Mouse (Mus musculus) forebrain, embryonic 16.5 days (tissue): Measurements from ENCODE around the gene Itga9. TPM values are rescaled to one million over a fixed set of nuclear protein-coding genes. Genes with fewer than 3 reads are reported as not detected.
A peak's percentile ranks its signal among the peaks of the same experiment; 100 is the strongest.

Experiments used
- ATAC-seq: fragments of 200-750 bp; cut with Nextera tagmentation; 2 replicates; pipeline ENCODE4 v1.8.0; 2017; ENCODE audit warnings: mild to moderate bottlenecking, moderate library complexity
- H3K27ac ChIP-seq: fragments of 300-500 bp; sonication (generic); 2 replicates; pipeline ENCODE4 v1.5.1; 2014; ENCODE audit warnings: low read length, control low read depth
- H3K27me3 ChIP-seq: fragments of 300-500 bp; sonication (generic); replicated peaks from 2 replicates; pipeline ENCODE4 v1.6.1; 2014; ENCODE audit warnings: low read length; ENCODE audit not compliant: control insufficient read depth, insufficient read depth
- H3K36me3 ChIP-seq: fragments of 300-500 bp; sonication (generic); 2 replicates; pipeline ENCODE4 v1.6.1; 2014; ENCODE audit not compliant: control insufficient read depth, insufficient read depth
- H3K4me1 ChIP-seq: fragments of 300-500 bp; sonication (generic); replicated peaks from 2 replicates; pipeline ENCODE4 v1.6.1; 2014; ENCODE audit warnings: low read length; ENCODE audit not compliant: control insufficient read depth, insufficient read depth
- H3K4me2 ChIP-seq: fragments of 300-500 bp; sonication (generic); 2 replicates; pipeline ENCODE4 v1.6.1; 2014; ENCODE audit warnings: mild to moderate bottlenecking, low read length, control low read depth
- H3K4me3 ChIP-seq: fragments of 300-500 bp; sonication (generic); replicated peaks from 2 replicates; pipeline ENCODE4 v1.5.1; 2014; ENCODE audit warnings: mild to moderate bottlenecking, low read length, control low read depth
- H3K9ac ChIP-seq: fragments of 300-500 bp; sonication (generic); replicated peaks from 2 replicates; pipeline ENCODE4 v1.6.1; 2014; ENCODE audit warnings: low read depth, low read length, control low read depth
- H3K9me3 ChIP-seq: fragments of 300-500 bp; sonication (generic); 2 replicates; pipeline ENCODE4 v1.6.1; 2016; ENCODE audit warnings: low read length; ENCODE audit not compliant: control insufficient read depth
- WGBS: fragments of 180-500 bp; shearing (Covaris S2); extraction: QIAGEN DNeasy Blood & Tissue Kit; methylation state at CpG from one replicate; pipeline ENCODE4 v1.1.7; 2014; 5-methylcytosine and 5-hydroxymethylcytosine counted together
- polyA plus RNA-seq: library from polyadenylated mRNA; unstranded; fragments of >200 nt; fragmentation: Nextera tagmentation; extraction: Ambion mirVana; gene quantifications from 2 replicates; pipeline ENCODE4 v1.2.1, GENCODE M21; 2015

Gene Itga9
- polyA plus RNA-seq, 1 experiment from 2014 or later, result 1.2 TPM

DNA sequence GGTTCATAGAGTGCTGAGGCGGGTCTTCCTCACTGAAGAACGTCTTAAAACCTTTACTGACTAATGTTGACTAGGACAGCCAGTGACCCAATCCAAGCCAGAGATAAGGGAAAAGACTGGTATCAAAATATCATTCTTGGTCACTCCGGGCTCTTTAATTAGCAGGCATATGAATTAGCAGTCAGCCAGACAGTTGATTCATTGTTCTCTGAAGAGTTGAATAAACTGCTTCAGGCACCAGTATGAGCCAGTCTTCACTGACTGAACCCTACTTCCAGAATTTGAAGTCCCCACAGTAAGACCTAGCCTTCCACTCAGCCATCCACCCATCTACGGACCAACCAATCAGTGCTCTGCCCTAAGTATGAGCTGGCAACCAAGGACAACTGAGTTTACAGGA is 163.9 kb downstream of the Itga9 start:
- WGBS, result 60% methylated on average over 4 of the region's 4 CpGs
- no peak overlapping the region for H3K4me3 ChIP-seq
- no peak overlapping the region for H3K9ac ChIP-seq
- H3K9me3 ChIP-seq, result no peaks in the 10 kb centered on the region
- H3K4me2 ChIP-seq, result no peak overlapping the region
- H3K36me3 ChIP-seq, result no peaks in the 10 kb centered on the region
- H3K27ac ChIP-seq, result no peak overlapping the region
- no peaks in the 10 kb centered on the region for H3K27me3 ChIP-seq
- no peaks in the 10 kb centered on the region for H3K4me1 ChIP-seq
- no peak for ATAC-seq

DNA sequence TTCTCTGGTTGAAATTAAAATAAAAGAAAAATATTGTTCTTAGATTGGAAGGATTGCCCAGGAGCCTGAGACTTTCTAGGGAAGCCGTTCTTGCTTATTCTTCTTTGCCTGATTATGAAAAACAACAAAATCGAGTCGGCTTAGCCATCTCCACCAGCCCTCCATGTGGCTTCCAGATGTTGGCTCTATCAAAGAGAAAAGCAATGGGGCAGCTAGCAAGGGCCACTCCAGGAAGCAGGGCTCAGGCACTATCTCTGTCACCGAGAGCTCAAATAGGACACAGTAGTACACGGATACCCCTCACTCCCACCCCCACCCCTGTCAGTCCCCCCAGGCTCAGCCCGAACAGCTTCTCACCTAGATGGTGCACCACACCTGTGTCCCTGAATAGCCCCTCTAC is 168.2 kb downstream of the Itga9 start:
- H3K4me2 ChIP-seq, result no peak overlapping the region
- H3K36me3 ChIP-seq, result no peaks in the 10 kb centered on the region
- 95% methylated on average over 6 of the region's 6 CpGs for WGBS
- no peak overlapping the region for H3K9ac ChIP-seq
- no peaks in the 10 kb centered on the region for H3K27me3 ChIP-seq
- no peak for ATAC-seq
- no peak overlapping the region for H3K4me3 ChIP-seq
- H3K9me3 ChIP-seq, result no peaks in the 10 kb centered on the region
- H3K4me1 ChIP-seq, result no peaks in the 10 kb centered on the region
- H3K27ac ChIP-seq, result no peak overlapping the region

DNA sequence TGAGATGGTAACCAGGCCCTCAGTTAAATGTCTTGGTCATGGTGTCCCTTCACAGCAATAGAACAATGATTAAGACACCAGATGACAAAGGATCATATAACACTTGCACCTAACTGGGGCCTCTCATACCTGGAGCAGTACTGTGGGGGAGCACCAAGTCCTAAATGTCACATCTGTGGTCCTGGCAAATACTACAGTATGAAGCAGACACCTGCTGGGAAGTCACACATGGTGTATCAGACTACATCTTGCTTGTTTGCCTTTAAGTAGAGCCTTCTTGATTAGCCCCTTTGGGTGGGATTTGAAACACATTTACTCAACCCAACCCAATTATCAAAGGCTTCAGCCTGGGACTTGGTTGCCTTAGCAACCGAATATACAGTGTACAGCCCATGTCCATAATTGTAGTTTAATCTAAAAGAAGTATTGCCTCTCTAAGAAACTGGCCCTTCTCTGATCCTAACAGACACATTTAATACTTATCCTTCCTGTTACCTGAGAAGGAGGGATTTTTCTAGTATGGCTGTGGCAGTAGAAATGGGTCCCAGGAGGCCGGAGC is 170.5 kb downstream of the Itga9 start:
- Histone ChIP-seq H3K4me1 (no peaks in the 10 kb centered on the region), H3K9me3 (no peaks in the 10 kb centered on the region), H3K9ac (no peak overlapping the region), H3K27ac (no peak overlapping the region), H3K36me3 (no peaks in the 10 kb centered on the region), H3K4me3 (no peak overlapping the region), H3K4me2 (no peak overlapping the region), H3K27me3 (no peaks in the 10 kb centered on the region)
- ATAC-seq, result no peak
- WGBS, result 86% methylated on average over 2 of the region's 2 CpGs

DNA sequence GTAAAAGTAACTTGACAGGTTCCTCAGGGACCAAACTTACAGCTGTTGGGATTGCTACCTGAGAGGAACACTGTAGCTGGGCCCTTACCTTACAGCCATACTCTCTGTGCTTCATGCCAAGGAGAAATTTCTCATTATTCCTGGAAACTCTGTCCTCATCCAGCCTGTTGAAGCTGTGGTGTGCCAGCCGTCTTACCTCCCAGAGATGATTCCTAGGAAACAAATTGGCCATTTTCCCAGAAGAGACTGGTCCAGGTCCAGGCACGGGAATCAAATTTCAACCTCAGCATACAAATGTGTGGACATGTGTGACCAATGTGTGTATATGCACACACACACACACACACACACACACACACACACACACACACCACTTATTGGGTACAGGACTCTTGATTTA is 172.1 kb downstream of the Itga9 start:
- H3K27me3 ChIP-seq, result no peaks in the 10 kb centered on the region
- no peak overlapping the region for H3K4me3 ChIP-seq
- no peak overlapping the region for H3K27ac ChIP-seq
- H3K9me3 ChIP-seq, result no peaks in the 10 kb centered on the region
- 33% methylated on average over 2 of the region's 2 CpGs for WGBS
- no peaks in the 10 kb centered on the region for H3K4me1 ChIP-seq
- H3K36me3 ChIP-seq, result no peaks in the 10 kb centered on the region
- no peak for ATAC-seq
- no peak overlapping the region for H3K9ac ChIP-seq
- no peak overlapping the region for H3K4me2 ChIP-seq

DNA sequence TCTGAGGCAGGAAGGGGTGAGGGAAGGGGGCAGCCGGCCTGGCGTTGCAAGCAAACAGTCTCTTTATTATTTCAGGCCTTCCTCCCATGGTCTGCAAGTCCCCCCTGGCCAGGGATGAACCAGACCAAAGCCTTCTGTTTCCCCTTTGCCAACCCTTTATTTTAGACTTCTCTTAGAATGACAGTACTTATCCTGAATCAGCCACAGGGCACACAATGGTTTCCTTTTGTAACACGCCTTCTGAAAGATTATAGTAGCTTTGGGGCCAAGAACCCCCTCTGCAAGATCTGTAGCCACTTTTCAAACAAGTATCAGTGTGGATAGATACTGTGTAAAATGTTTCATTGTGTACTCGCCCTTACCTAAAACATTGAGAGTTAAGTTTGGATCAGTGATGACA is 178.1 kb downstream of the Itga9 start:
- Histone ChIP-seq H3K4me1 (peaks cover 4% of the 10 kb centered on the region; the same call in 1 of the 2 replicates), H3K9me3 (no peaks in the 10 kb centered on the region), H3K4me2 (no peak overlapping the region), H3K4me3 (no peak overlapping the region), H3K27me3 (no peaks in the 10 kb centered on the region), H3K36me3 (no peaks in the 10 kb centered on the region), H3K27ac (no peak overlapping the region), H3K9ac (no peak overlapping the region)
- 65% methylated on average over 4 of the region's 4 CpGs for WGBS
- ATAC-seq, result no peak

DNA sequence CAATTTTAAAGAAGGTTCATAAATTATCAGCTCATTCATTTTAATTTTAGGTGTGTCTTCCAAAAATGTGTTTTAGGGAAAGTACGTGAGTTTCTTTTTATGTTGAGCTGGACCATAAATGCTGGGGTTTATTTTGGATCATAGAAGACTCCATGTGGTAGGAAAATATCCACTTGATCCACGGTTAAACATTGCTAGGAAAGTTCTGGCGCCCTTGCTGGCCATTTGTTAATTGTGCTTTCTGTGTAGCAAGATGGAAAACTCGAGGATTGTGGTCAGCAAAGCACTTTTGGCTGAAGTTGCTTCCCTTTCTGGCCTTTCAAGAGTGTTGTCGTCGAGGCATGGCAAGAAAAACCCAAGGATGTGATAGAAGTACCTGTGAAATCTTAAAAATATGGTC is 179.3 kb downstream of the Itga9 start:
- no peak overlapping the region for H3K4me2 ChIP-seq
- no peak for ATAC-seq
- 84% methylated on average over 6 of the region's 6 CpGs for WGBS
- no peaks in the 10 kb centered on the region for H3K27me3 ChIP-seq
- H3K36me3 ChIP-seq, result no peaks in the 10 kb centered on the region
- H3K4me1 ChIP-seq, result peaks cover 4% of the 10 kb centered on the region
- H3K27ac ChIP-seq, result no peak overlapping the region
- H3K4me3 ChIP-seq, result no peak overlapping the region
- no peak overlapping the region for H3K9ac ChIP-seq
- no peaks in the 10 kb centered on the region for H3K9me3 ChIP-seq

DNA sequence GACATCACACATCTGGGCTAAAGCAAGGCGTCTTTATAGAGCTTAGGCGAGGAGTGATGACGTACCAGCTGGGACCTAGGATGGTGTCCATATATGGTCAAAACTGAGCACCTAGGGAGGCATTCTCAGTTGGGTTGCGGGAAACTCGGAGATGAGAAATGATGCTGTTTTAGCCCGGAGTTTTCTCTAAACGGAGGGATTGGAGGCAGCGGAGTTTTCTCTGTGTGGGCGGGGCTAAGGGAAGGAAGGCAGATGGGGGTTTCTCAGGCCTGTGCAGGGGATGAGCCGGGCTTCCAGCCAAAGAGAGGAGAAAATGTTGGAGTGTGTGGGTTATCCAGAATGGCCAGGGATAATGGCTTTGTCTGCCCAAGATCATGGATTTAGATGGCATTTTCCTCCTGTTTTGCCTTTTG is 182.4 kb downstream of the Itga9 start:
- H3K4me2 ChIP-seq, result no peak overlapping the region
- no peak overlapping the region for H3K9ac ChIP-seq
- no peaks in the 10 kb centered on the region for H3K9me3 ChIP-seq
- 62% methylated on average over 10 of the region's 10 CpGs for WGBS
- 0 out of 2 replicates have a peak, but pooled peaks have one; percentile 36 for ATAC-seq
- no peaks in the 10 kb centered on the region for H3K36me3 ChIP-seq
- no peaks in the 10 kb centered on the region for H3K27me3 ChIP-seq
- no peak overlapping the region for H3K27ac ChIP-seq
- H3K4me3 ChIP-seq, result no peak overlapping the region
- H3K4me1 ChIP-seq, result peaks cover 11% of the 10 kb centered on the region

DNA sequence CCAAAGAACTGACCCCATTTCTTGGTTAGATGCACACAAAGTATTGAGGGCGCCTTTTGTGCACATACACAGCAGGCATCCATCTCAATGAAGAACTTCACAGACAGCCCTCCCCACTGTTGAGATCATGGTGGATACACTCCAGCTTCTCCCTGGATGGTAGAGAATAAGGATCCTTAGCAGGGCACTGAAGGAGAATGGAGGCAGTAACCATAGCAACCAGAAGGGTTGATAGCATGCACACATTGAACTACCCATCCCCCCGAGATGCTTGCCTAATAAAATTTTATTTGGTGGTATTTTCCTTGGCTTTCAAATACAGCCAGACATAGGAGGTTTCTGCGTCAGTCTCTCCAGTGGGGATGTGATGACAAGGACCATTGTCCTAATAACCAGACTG is 184.7 kb downstream of the Itga9 start:
- 58% methylated on average over 3 of the region's 3 CpGs for WGBS

DNA sequence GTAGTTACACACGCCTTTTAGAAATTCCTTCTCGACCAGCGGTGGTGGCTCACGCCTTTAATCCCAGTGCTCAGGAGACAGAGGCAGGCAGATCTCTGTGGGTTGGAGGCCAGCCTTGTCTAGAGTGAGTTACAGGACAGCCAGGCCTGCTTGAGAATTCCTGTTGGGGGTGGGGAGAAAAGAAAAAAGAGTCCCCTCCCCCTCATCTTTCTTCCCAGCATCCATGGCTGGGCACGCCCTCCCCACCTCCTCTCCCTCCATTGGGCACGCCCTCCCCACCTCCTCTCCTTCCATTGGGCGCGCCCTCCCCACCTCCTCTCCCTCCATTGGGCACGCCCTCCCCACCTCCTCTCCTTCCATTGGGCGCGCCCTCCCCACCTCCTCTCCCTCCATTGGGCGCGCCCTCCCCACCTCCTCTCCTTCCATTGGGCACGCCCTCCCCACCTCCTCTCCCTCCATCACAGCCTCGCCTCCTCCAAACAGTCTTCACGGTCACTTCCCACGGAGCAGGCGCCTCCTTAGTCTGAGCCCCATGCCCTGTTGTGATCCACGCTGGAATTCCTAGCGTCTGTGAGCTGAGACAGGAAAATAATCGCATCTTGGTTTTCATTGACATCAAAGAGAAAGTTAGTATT is 186.8 kb downstream of the Itga9 start:
- Histone ChIP-seq H3K4me2 (no peak overlapping the region), H3K4me1 (peaks cover 11% of the 10 kb centered on the region), H3K27ac (no peak overlapping the region), H3K27me3 (no peaks in the 10 kb centered on the region), H3K9ac (no peak overlapping the region), H3K4me3 (no peak overlapping the region), H3K9me3 (no peaks in the 10 kb centered on the region), H3K36me3 (no peaks in the 10 kb centered on the region)
- 80% methylated on average over 13 of the region's 21 CpGs for WGBS
- no peak for ATAC-seq

More for the DNA sequence above, 184.7 kb downstream of the Itga9 start:
- Histone ChIP-seq H3K4me1 (peaks cover 11% of the 10 kb centered on the region), H3K9ac (no peak overlapping the region), H3K9me3 (no peaks in the 10 kb centered on the region), H3K4me3 (no peak overlapping the region), H3K36me3 (no peaks in the 10 kb centered on the region), H3K27ac (no peak overlapping the region), H3K4me2 (no peak overlapping the region), H3K27me3 (no peaks in the 10 kb centered on the region)
- ATAC-seq, result 0 out of 2 replicates have a peak, but pooled peaks have one; percentile 45
